ENCODE assay signal across 27 mouse cellular contexts in the genomic region with DNA sequence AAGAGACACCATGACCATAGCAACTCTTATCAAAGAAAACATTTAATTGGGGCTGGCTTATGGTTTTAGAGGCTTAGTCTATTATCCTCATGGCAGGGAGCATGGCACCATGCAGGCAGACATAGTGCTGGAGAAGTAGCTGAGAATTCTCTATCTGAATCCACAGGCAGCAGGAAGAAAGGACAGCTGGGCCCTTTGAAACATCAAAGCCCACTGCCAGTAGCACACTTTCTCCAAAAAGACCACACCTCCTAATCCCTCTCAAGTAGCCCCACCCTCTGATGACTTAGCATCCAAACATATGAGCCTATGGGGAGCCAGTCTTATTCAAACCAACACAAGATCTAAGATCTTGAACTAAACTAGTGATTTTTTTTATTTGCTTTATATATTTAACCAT.
"Had no signal": no experiment of that assay in that cellular context is flagged by ENCODE, and none has a peak within 500 bp of the region (broad histone marks: within the 10 kb centered on the region; RNA-seq: fewer than 3 reads in every experiment).

No protein-coding gene starts in this region.

- H3K27me3 ChIP-seq: heart, embryonic 13.5 days; heart, embryonic 15.5 days; hindbrain, embryonic 13.5 days; hindbrain, embryonic 15.5 days; kidney, embryonic 15.5 days; limb, embryonic 13.5 days; limb, embryonic 15.5 days; liver, embryonic 12.5 days had no signal

- H3K9me3 ChIP-seq: heart, embryonic 13.5 days; heart, embryonic 15.5 days; hindbrain, embryonic 13.5 days; hindbrain, embryonic 15.5 days; kidney, embryonic 15.5 days; limb, embryonic 13.5 days; limb, embryonic 15.5 days; liver, embryonic 12.5 days had no signal

- H3K36me3 ChIP-seq: heart, embryonic 13.5 days; heart, embryonic 15.5 days; hindbrain, embryonic 13.5 days; hindbrain, embryonic 15.5 days; kidney, embryonic 15.5 days; limb, embryonic 13.5 days; limb, embryonic 15.5 days; liver, embryonic 12.5 days had no signal

- ATAC-seq: hindbrain, postnatal 0 days; intestine, embryonic 16.5 days; liver, embryonic 12.5 days had no signal

- H3K4me3 ChIP-seq: heart, adult 2 months; heart, embryonic 13.5 days; heart, embryonic 15.5 days; hindbrain, embryonic 13.5 days; hindbrain, embryonic 15.5 days; kidney, embryonic 15.5 days; limb, embryonic 13.5 days; limb, embryonic 15.5 days; liver, embryonic 12.5 days had no signal

- H3K4me2 ChIP-seq: heart, embryonic 11.5 days; heart, embryonic 13.5 days; heart, embryonic 15.5 days; hindbrain, embryonic 13.5 days; hindbrain, embryonic 15.5 days; kidney, embryonic 15.5 days; limb, embryonic 13.5 days; limb, embryonic 15.5 days; liver, embryonic 12.5 days had no signal

- H3K27ac ChIP-seq: heart, adult 2 months; heart, embryonic 13.5 days; heart, embryonic 15.5 days; hindbrain, embryonic 13.5 days; hindbrain, embryonic 15.5 days; hindbrain, postnatal 0 days; kidney, embryonic 15.5 days; kidney, postnatal 0 days; limb, embryonic 13.5 days; limb, embryonic 15.5 days; liver, embryonic 12.5 days; liver, embryonic 14.5 days had no signal

- DNase-seq: gastrocnemius, postnatal 14 days; gastrocnemius, postnatal 36 days; heart, adult 11 months; heart, adult 2 months; heart, postnatal 14 days; heart, postnatal 36 days; kidney, adult 11 months; kidney, adult 2 months; kidney, adult 9 months; kidney, postnatal 14 days; kidney, postnatal 36 days; layer of hippocampus, adult 9-11 months; layer of hippocampus, postnatal 36 days; left cerebral cortex, postnatal 4 days had no signal

- H3K4me1 ChIP-seq: heart, embryonic 13.5 days; heart, embryonic 15.5 days; hindbrain, embryonic 13.5 days; hindbrain, embryonic 15.5 days; kidney, embryonic 15.5 days; limb, embryonic 13.5 days; limb, embryonic 15.5 days; liver, embryonic 12.5 days had no signal

- H3K9ac ChIP-seq: heart, embryonic 13.5 days; heart, embryonic 15.5 days; hindbrain, embryonic 13.5 days; hindbrain, embryonic 15.5 days; kidney, embryonic 15.5 days; limb, embryonic 13.5 days; limb, embryonic 15.5 days; liver, embryonic 12.5 days; liver, embryonic 14.5 days had no signal
